Mouse (Mus musculus): Measurements from ENCODE around the gene Plac8. TPM values are rescaled to one million over a fixed set of nuclear protein-coding genes. Genes with fewer than 3 reads are reported as not detected.

Plac8 gene
- polyA plus RNA-seq, 1 experiment from 2014 or later: 91.5 TPM

DNA sequence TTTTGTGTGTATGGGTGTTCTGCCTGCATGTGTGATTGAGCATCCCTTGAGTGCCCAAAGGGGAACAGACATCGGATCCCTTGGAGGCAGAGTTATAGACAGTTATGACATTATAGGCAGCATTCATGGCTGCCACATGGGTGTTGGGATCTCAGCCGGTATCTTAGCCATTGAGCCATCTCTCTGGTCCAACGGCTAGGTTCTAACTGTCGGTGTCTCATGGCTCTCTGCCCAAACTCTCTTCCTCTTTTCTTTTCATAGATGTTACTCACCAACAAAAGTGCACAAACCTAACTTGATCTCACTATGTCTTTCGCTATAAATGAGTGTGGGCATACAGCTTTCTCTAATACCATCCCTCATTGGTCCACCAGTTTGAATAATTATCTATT, 10.4 kb upstream of the Plac8 start:
- H3K27ac ChIP-seq (ENCODE audit: low read length): no peak overlapping the region
- 89% methylated on average over 5 of the region's 5 CpGs for WGBS
- no peaks in the 10 kb centered on the region for H3K36me3 ChIP-seq (ENCODE audit: insufficient read depth, low read length)
- no peak overlapping the region for H3K9ac ChIP-seq (replicated peaks; ENCODE audit: low read length)
- no peak overlapping the region for H3K4me2 ChIP-seq (replicated peaks; ENCODE audit: low read depth, low read length)
- no peak overlapping the region for H3K4me3 ChIP-seq (ENCODE audit: low read length)
- ATAC-seq (ENCODE audit: low FRiP score, low TSS enrichment): no peak
- H3K27me3 ChIP-seq (ENCODE audit: insufficient read depth, low read length): no peaks in the 10 kb centered on the region
- H3K4me1 ChIP-seq (ENCODE audit: insufficient read depth, low read length): no peaks in the 10 kb centered on the region
- no peaks in the 10 kb centered on the region for H3K9me3 ChIP-seq (ENCODE audit: low read length)

DNA sequence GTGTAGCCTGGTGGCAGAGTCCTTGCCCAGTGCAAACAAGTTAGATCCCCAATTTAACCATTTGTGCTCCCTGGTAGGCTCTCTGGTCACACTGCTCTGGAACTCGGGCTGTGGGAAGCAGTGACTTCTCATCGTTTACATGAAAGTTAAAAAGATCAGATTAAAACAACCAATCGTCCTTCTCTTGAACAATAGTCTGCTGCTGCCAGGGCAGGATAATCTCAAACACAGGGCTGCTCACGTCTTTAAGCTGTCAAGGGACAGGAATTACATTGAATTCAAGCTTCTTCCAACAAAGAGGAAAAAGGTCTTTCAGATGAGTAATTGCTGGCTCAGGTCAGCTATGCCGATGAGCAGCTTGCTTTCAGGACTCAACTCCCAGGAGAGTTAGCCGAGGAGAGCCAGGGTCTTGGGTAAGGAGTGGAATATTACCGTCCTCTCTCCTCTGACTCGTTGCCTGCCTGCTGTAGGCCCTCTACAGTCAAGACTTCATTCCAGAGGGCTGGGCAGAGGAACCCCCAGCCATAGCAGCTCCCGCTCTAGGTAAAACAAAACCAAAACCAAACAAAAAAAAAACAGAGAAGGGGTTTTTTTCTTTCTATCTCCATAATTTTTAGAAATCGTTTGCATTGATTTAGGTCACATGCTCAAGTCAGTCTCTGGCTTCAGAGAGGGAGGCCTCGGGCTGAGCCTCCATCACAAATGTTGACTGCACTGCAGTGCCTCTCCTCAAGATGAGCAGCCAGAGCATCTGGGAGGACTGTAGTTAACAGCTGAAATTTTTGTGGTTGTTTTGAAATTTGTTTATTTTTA, 9.8 kb upstream of the Plac8 start:
- H3K36me3 ChIP-seq (ENCODE audit: insufficient read depth, low read length): no peaks in the 10 kb centered on the region
- H3K27ac ChIP-seq (ENCODE audit: low read length): no peak overlapping the region
- no peaks in the 10 kb centered on the region for H3K27me3 ChIP-seq (ENCODE audit: insufficient read depth, low read length)
- H3K4me2 ChIP-seq (replicated peaks; ENCODE audit: low read depth, low read length): no peak overlapping the region
- ATAC-seq (ENCODE audit: low FRiP score, low TSS enrichment): no peak
- no peaks in the 10 kb centered on the region for H3K9me3 ChIP-seq (ENCODE audit: low read length)
- H3K4me1 ChIP-seq (ENCODE audit: insufficient read depth, low read length): no peaks in the 10 kb centered on the region
- 58% methylated on average over 11 of the region's 11 CpGs for WGBS
- no peak overlapping the region for H3K9ac ChIP-seq (replicated peaks; ENCODE audit: low read length)
- H3K4me3 ChIP-seq (ENCODE audit: low read length): no peak overlapping the region

DNA sequence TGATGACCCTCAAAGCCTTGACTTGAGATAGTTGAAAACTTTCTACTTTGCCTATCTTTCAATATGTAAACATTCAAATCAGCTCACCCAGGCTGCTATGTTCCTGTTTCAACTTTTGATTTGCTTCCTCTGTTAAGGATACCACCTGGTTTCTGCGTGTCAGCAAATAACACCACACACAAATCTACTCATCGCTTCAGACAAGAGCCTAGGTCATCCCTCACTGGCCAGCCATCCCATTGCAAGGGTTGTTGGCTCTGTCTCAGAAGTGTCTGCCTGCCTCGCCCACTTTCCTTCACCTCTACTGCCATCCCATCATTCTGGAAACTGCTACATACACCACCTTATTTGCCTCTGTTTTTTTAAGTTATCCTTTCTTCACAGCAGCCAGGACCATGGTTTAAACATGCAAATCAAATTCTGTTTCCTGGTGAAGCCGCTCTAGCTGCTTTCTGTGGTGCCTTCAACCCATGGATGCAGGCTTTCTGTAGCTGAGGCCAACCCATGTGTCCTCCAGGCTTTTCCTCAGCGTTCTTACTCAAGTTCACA, 6.9 kb upstream of the Plac8 start:
- Histone ChIP-seq H3K4me1 (ENCODE audit: insufficient read depth, low read length) (no peaks in the 10 kb centered on the region), H3K9me3 (ENCODE audit: low read length) (no peaks in the 10 kb centered on the region), H3K4me2 (replicated peaks; ENCODE audit: low read depth, low read length) (no peak overlapping the region), H3K4me3 (ENCODE audit: low read length) (no peak overlapping the region), H3K27me3 (ENCODE audit: insufficient read depth, low read length) (no peaks in the 10 kb centered on the region), H3K27ac (ENCODE audit: low read length) (no peak overlapping the region), H3K36me3 (ENCODE audit: insufficient read depth, low read length) (no peaks in the 10 kb centered on the region), H3K9ac (replicated peaks; ENCODE audit: low read length) (no peak overlapping the region)
- ATAC-seq (ENCODE audit: low FRiP score, low TSS enrichment): no peak
- WGBS: 85% methylated on average over 5 of the region's 5 CpGs

- ATAC-seq (ENCODE audit: low FRiP score, low TSS enrichment): no peak
- 56% methylated on average over 1 of the region's 1 CpGs for WGBS
- Histone ChIP-seq H3K9ac (replicated peaks; ENCODE audit: low read length) (no peak overlapping the region), H3K27me3 (ENCODE audit: insufficient read depth, low read length) (no peaks in the 10 kb centered on the region), H3K4me3 (ENCODE audit: low read length) (no peak overlapping the region), H3K36me3 (ENCODE audit: insufficient read depth, low read length) (no peaks in the 10 kb centered on the region), H3K4me2 (replicated peaks; ENCODE audit: low read depth, low read length) (no peak overlapping the region), H3K27ac (ENCODE audit: low read length) (no peak overlapping the region), H3K9me3 (ENCODE audit: low read length) (no peaks in the 10 kb centered on the region), H3K4me1 (ENCODE audit: insufficient read depth, low read length) (peaks cover 11% of the 10 kb centered on the region; the same call in 1 of the 2 replicates)
These were observed 2.7 kb upstream of the Plac8 start for GRCm38 (mm10) chr5:100574771-100575170.

- Histone ChIP-seq H3K4me1 (ENCODE audit: insufficient read depth, low read length) (peaks cover 20% of the 10 kb centered on the region), H3K36me3 (ENCODE audit: insufficient read depth, low read length) (no peaks in the 10 kb centered on the region), H3K27me3 (ENCODE audit: insufficient read depth, low read length) (no peaks in the 10 kb centered on the region), H3K4me3 (ENCODE audit: low read length) (no peak overlapping the region), H3K9ac (replicated peaks; ENCODE audit: low read length) (no peak overlapping the region), H3K9me3 (ENCODE audit: low read length) (no peaks in the 10 kb centered on the region), H3K27ac (ENCODE audit: low read length) (no peak overlapping the region), H3K4me2 (replicated peaks; ENCODE audit: low read depth, low read length) (no peak overlapping the region)
- 88% methylated on average over 5 of the region's 5 CpGs for WGBS
- no peak for ATAC-seq (ENCODE audit: low FRiP score, low TSS enrichment)
These were observed 1.2 kb upstream of the Plac8 start for GRCm38 (mm10) chr5:100573256-100573655.

GRCm38 (mm10) chr5:100570716-100571115, 1.3 kb downstream of the Plac8 start:
- Histone ChIP-seq H3K4me2 (replicated peaks; ENCODE audit: low read depth, low read length) (peak overlapping the region; percentile 48), H3K4me1 (ENCODE audit: insufficient read depth, low read length) (peaks cover 41% of the 10 kb centered on the region), H3K27ac (ENCODE audit: low read length) (peak overlapping the region; percentile 73), H3K9me3 (ENCODE audit: low read length) (no peaks in the 10 kb centered on the region), H3K27me3 (ENCODE audit: insufficient read depth, low read length) (no peaks in the 10 kb centered on the region), H3K36me3 (ENCODE audit: insufficient read depth, low read length) (no peaks in the 10 kb centered on the region), H3K4me3 (ENCODE audit: low read length) (peak overlapping the region; percentile 31), H3K9ac (replicated peaks; ENCODE audit: low read length) (peak overlapping the region; percentile 13)
- ATAC-seq (ENCODE audit: low FRiP score, low TSS enrichment): peak; percentile 40; the same call in 1 of the 2 replicates
- WGBS: 20% methylated on average over 8 of the region's 8 CpGs

DNA sequence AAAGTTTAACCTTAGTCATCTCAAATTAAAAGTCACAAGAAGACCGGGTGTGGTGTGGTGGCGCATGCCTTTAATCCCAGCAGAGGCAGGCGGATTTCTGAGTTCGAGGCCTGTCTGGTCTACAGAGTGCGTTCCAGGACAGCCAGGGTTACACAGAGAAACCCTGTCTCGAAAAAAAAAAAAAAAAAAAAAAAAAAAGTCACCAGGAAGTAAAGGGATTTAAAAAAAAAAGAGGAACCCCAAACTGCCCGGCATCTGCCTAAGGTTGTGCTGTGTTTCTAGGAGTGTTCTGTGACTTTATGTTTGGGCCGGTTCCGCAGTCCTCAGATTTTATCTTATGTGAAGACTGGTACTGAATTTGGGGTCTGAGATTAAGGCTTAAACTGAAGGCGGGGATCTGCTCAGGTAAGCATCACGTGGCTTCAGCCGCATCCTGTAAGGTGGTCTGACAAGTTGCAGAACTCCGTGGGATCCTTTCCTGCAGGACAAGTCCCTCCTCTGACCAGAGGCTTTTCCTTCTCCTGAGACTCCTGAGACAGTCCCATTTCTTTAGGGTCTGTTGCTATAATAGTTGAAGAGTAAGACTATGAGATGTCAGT, 1.9 kb downstream of the Plac8 start:
- no peak for ATAC-seq (ENCODE audit: low FRiP score, low TSS enrichment)
- no peaks in the 10 kb centered on the region for H3K36me3 ChIP-seq (ENCODE audit: insufficient read depth, low read length)
- peaks cover 41% of the 10 kb centered on the region for H3K4me1 ChIP-seq (ENCODE audit: insufficient read depth, low read length)
- H3K9me3 ChIP-seq (ENCODE audit: low read length): no peaks in the 10 kb centered on the region
- H3K27ac ChIP-seq (ENCODE audit: low read length): peak overlapping the region; percentile 73
- peak overlapping the region; percentile 48 for H3K4me2 ChIP-seq (replicated peaks; ENCODE audit: low read depth, low read length)
- H3K27me3 ChIP-seq (ENCODE audit: insufficient read depth, low read length): no peaks in the 10 kb centered on the region
- H3K9ac ChIP-seq (replicated peaks; ENCODE audit: low read length): peak overlapping the region; percentile 2
- H3K4me3 ChIP-seq (ENCODE audit: low read length): peak overlapping the region; percentile 31
- WGBS: 70% methylated on average over 13 of the region's 13 CpGs

DNA sequence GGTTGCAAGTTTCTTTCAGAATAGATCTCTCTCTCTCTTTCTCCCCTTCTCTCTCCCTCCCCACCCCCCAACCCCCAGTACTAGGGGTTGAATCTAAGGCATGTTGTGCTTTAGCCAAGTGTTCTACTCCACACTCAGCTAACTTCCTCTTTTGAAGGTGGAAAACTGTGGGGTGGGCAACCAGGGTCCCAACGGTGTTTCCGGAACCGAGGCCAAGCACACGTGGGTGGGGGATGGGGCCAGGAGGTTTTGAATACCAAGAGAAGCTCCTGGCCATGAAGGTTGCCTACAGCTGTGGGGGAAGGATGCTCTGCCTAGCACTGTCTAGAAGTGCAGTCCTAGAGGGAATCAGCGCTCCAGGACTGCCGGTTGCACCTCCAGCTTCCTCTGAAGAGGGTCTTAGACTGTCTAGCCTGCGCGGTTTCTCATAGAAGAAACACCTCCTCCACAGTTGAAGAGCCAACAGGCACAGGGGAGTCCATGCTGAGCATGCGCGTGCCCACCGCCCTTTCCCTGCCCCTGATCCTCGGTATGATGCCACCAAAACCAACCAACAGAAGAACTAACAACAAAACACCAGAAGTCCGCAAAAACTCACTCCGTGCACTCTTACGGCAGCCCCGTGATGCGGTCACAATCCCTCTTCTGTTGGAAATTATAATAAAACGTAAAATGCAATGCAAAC, 2.7 kb downstream of the Plac8 start:
- Histone ChIP-seq H3K9ac (replicated peaks; ENCODE audit: low read length) (no peak overlapping the region), H3K27ac (ENCODE audit: low read length) (no peak overlapping the region)

GRCm38 (mm10) chr5:100568802-100569201, 3.2 kb downstream of the Plac8 start:
- Histone ChIP-seq H3K4me2 (replicated peaks; ENCODE audit: low read depth, low read length) (no peak overlapping the region), H3K9me3 (ENCODE audit: low read length) (no peaks in the 10 kb centered on the region), H3K27ac (ENCODE audit: low read length) (peak overlapping the region; percentile 86), H3K9ac (replicated peaks; ENCODE audit: low read length) (no peak overlapping the region), H3K4me3 (ENCODE audit: low read length) (no peak overlapping the region), H3K4me1 (ENCODE audit: insufficient read depth, low read length) (peaks cover 43% of the 10 kb centered on the region), H3K27me3 (ENCODE audit: insufficient read depth, low read length) (no peaks in the 10 kb centered on the region), H3K36me3 (ENCODE audit: insufficient read depth, low read length) (no peaks in the 10 kb centered on the region)
- ATAC-seq (ENCODE audit: low FRiP score, low TSS enrichment): no peak
- 90% methylated on average over 3 of the region's 3 CpGs for WGBS

More for the DNA sequence above, 2.7 kb downstream of the Plac8 start:
- Histone ChIP-seq H3K36me3 (ENCODE audit: insufficient read depth, low read length) (no peaks in the 10 kb centered on the region), H3K4me3 (ENCODE audit: low read length) (no peak overlapping the region), H3K27me3 (ENCODE audit: insufficient read depth, low read length) (no peaks in the 10 kb centered on the region), H3K9me3 (ENCODE audit: low read length) (no peaks in the 10 kb centered on the region), H3K4me1 (ENCODE audit: insufficient read depth, low read length) (peaks cover 41% of the 10 kb centered on the region), H3K4me2 (replicated peaks; ENCODE audit: low read depth, low read length) (peak overlapping the region; percentile 8; the same call in 1 of the 2 replicates)
- ATAC-seq (ENCODE audit: low FRiP score, low TSS enrichment): no peak
- 80% methylated on average over 18 of the region's 18 CpGs for WGBS

Data from kidney, embryonic 16.5 days (tissue).